Mouse (Mus musculus) heart, embryonic 12.5 days (tissue): ENCODE measurements around the gene Ripply2. TPM values are rescaled to one million over a fixed set of nuclear protein-coding genes. Genes with fewer than 3 reads are reported as not detected.
"Not testable (repeated sequence)": the region's sequence is repeated elsewhere in the genome, so short reads cannot be mapped to it uniquely, and the experiment has no call there.

Experiments used
- ATAC-seq: fragments of 200-750 bp; cut with Nextera tagmentation; 2 replicates; pipeline ENCODE4 v1.8.0; 2017; ENCODE audit warnings: moderate TSS enrichment, moderate library complexity; ENCODE audit not compliant: insufficient number of reproducible peaks, low FRiP score
- H3K27ac ChIP-seq: fragments of 300-500 bp; sonication (generic); 2 replicates; pipeline ENCODE4 v1.5.1; 2016; ENCODE audit warnings: mild to moderate bottlenecking, moderate library complexity; ENCODE audit not compliant: poor library complexity, severe bottlenecking
- H3K27me3 ChIP-seq: fragments of 300-500 bp; sonication (generic); replicated peaks from 2 replicates; pipeline ENCODE4 v1.6.1; 2016; ENCODE audit warnings: mild to moderate bottlenecking, moderate library complexity
- H3K36me3 ChIP-seq: fragments of 300-500 bp; sonication (generic); 2 replicates; pipeline ENCODE4 v1.6.1; 2016; ENCODE audit warnings: mild to moderate bottlenecking, moderate library complexity
- H3K4me1 ChIP-seq: fragments of 300-500 bp; sonication (generic); replicated peaks from 2 replicates; pipeline ENCODE4 v1.6.1; 2016; ENCODE audit warnings: mild to moderate bottlenecking
- H3K4me2 ChIP-seq: fragments of 300-500 bp; sonication (generic); 2 replicates; pipeline ENCODE4 v1.6.1; 2016; ENCODE audit warnings: mild to moderate bottlenecking, moderate library complexity
- H3K4me3 ChIP-seq: fragments of 300-500 bp; sonication (generic); 2 replicates; pipeline ENCODE4 v1.5.1; 2016; ENCODE audit warnings: mild to moderate bottlenecking
- H3K9ac ChIP-seq: fragments of 300-500 bp; sonication (generic); 2 replicates; pipeline ENCODE4 v1.6.1; 2016; ENCODE audit warnings: mild to moderate bottlenecking, moderate library complexity
- H3K9me3 ChIP-seq: fragments of 300-500 bp; sonication (generic); replicated peaks from 2 replicates; pipeline ENCODE4 v1.6.1; 2016; ENCODE audit warnings: mild to moderate bottlenecking, moderate library complexity
- WGBS: fragments of 180-500 bp; shearing (Covaris S2); methylation state at CpG from one replicate; pipeline ENCODE4 v1.1.7; 2016; 5-methylcytosine and 5-hydroxymethylcytosine counted together
- polyA plus RNA-seq: library from polyadenylated mRNA; unstranded; fragments of >200 nt; fragmentation: Nextera tagmentation; extraction: Ambion mirVana; gene quantifications from 2 replicates; pipeline ENCODE4 v1.2.1, GENCODE M21; 2016

The Ripply2 gene
- 0.51 and 0.96 TPM in 2 replicates for polyA plus RNA-seq

DNA sequence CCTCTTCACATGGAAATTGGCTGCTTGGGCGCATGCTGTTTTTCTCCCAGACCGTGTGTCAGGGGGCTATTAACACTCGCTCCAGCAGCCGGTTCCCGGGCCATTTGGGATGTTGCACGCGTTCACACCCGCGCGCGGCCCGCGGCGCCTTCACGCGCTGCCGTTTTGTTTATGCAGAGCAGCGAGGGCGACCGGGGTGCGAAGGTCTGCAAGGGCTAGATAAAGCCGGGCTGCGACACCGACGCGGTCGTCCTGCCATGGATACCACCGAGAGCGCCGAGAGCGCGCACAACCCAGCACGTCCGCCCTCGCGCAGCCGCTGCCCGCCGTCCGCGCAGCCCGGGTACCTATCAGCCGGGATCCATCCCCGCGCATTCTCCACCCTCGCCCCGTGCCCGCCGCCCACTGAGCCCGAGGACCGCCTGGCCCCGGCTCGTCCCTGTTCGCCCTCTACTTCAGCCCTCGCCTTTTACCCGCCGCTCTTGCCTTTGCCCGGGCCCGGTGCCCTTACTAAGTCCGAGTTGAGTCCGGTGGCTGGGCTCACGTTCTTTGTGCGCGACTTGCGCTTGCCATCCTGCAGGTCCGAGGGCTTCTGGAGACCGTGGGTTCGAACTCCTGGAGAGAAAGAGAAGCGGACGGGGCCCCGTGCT, at the start of gene Ripply2:
Gene Ripply2 (plus strand): TSS at position 250 of the 650 bp plus-strand sequence.
- H3K27ac ChIP-seq = no peak within 1 kb of the TSS
- no peaks in the 10 kb centered on the region for H3K9me3 ChIP-seq
- H3K4me2 ChIP-seq = peak within 1 kb of the TSS; percentile 89
- H3K9ac ChIP-seq = peak within 1 kb of the TSS; percentile 68
- H3K36me3 ChIP-seq = no peaks in the 10 kb centered on the region
- peaks cover 41% of the 10 kb centered on the region for H3K27me3 ChIP-seq
- peak within 1 kb of the TSS; percentile 56 for H3K4me3 ChIP-seq
- 0 out of 2 replicates have a peak, but pooled peaks have one; percentile 39 for ATAC-seq
- WGBS = under 1% methylated on average over 70 of the region's 71 CpGs
- peaks cover 3% of the 10 kb centered on the region; the same call in 1 of the 2 replicates for H3K4me1 ChIP-seq

DNA sequence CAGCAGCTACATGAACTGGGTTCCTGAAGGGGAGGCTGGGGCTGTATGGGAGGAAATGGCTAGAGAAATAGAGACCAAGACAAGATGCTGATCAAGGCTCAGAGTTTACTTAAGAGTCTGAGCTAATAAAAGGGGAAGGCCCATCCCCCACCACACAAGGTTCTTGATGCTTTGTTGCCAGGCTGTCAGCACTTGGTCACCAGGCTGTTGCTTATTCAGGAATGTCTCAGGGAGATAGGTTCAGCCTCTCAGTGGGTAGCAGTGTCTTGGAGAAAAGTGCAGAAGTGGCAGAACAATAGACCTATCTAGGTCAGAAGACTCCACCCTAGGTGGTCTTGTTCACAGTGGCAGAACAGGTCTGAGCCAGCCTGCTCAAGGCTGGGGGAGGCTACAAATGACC, 42.9 kb upstream of the Ripply2 start:
- not testable (repeated sequence) for H3K27ac ChIP-seq, H3K4me2 ChIP-seq, ATAC-seq, H3K36me3 ChIP-seq, H3K4me1 ChIP-seq, H3K4me3 ChIP-seq, H3K9ac ChIP-seq, H3K9me3 ChIP-seq, H3K27me3 ChIP-seq

DNA sequence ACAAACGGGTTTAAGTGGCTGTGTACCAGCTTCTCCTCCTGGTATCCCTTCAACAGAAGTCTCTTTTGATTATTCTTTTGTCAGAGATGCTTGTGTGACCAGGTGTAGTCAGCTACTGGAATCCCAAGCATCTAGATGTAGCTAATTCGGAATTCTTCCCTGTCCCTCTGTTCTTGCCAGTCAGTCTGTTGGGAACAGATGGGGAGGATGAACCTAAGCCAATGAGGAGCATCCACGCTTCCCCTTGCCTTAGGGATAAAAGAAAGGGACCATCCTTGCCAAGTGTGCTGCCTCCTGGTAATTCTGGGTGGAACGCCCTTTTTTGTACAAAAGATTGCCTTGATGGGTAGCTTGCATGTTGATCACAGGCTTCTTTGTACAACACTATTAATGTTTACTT, 41.8 kb upstream of the Ripply2 start:
- H3K27ac ChIP-seq = no peak overlapping the region
- ATAC-seq = no peak
- H3K36me3 ChIP-seq = no peaks in the 10 kb centered on the region
- no peaks in the 10 kb centered on the region for H3K9me3 ChIP-seq
- no peaks in the 10 kb centered on the region for H3K4me1 ChIP-seq
- H3K4me2 ChIP-seq = no peak overlapping the region
- no peak overlapping the region for H3K4me3 ChIP-seq
- 68% methylated on average over 4 of the region's 4 CpGs for WGBS
- no peaks in the 10 kb centered on the region for H3K27me3 ChIP-seq
- H3K9ac ChIP-seq = no peak overlapping the region

DNA sequence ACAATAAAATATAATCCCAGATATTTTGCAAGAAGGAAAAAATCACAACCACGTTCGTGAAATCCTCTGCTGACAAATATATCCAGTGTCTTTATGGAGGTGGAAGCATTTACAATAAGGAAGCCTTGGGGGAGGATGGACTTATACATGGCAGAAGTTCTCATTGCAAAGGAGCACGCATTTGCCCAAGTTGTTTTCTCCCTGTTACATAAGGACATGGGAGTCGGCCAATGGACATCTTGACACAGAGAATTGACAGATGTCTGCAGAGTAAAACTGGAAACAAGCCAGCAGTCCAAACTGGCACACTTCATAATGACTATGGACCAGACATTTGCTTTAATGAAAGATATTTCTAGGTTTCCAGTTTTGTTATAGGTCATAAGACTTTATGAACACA, 38.4 kb upstream of the Ripply2 start:
- no peak for ATAC-seq
- no peak overlapping the region for H3K9ac ChIP-seq
- H3K4me3 ChIP-seq = no peak overlapping the region
- 0 out of 2 replicates have a peak, but pooled peaks cover 4% of the 10 kb centered on the region for H3K4me1 ChIP-seq
- no peaks in the 10 kb centered on the region for H3K36me3 ChIP-seq
- H3K27ac ChIP-seq = no peak overlapping the region
- no peak overlapping the region for H3K4me2 ChIP-seq
- no peaks in the 10 kb centered on the region for H3K27me3 ChIP-seq
- 76% methylated on average over 4 of the region's 4 CpGs for WGBS
- H3K9me3 ChIP-seq = no peaks in the 10 kb centered on the region

DNA sequence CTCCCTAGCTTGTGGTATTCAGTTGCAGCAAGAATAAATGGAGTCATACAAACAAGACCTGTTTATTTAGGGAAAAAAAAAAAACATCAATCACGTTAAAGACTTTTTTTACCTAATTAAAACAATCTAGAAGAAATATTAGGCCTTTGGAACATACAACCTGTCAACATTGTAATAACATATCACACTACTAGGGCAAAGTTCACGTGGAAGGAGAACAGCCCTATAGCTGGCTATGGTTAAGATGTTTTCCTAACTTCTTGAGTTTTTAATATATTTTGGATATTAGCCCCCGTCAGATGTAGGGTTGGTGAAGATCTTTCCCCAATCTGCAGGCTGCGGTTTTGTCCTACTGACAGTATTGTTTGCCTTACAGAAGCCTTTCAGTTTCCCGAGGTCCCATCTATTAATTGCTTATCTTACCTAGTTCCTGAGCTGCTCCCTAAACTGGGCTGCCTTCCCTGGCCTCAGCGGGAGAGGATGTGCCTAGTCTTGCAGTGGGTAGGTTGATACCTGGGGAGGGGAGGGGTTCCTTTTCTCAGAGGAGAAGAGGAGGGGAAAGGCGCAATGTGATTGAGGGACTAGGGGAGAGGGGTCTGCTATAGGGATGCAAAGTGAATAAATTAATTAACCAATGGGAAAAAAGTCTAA, 37.0 kb upstream of the Ripply2 start:
- no peak overlapping the region for H3K9ac ChIP-seq
- no peak overlapping the region for H3K4me3 ChIP-seq
- H3K27me3 ChIP-seq = no peaks in the 10 kb centered on the region
- H3K9me3 ChIP-seq = no peaks in the 10 kb centered on the region
- no peak overlapping the region for H3K4me2 ChIP-seq
- 0 out of 2 replicates have a peak, but pooled peaks cover 4% of the 10 kb centered on the region for H3K4me1 ChIP-seq
- no peak for ATAC-seq
- H3K27ac ChIP-seq = no peak overlapping the region
- WGBS = 54% methylated on average over 7 of the region's 7 CpGs
- no peaks in the 10 kb centered on the region for H3K36me3 ChIP-seq

DNA sequence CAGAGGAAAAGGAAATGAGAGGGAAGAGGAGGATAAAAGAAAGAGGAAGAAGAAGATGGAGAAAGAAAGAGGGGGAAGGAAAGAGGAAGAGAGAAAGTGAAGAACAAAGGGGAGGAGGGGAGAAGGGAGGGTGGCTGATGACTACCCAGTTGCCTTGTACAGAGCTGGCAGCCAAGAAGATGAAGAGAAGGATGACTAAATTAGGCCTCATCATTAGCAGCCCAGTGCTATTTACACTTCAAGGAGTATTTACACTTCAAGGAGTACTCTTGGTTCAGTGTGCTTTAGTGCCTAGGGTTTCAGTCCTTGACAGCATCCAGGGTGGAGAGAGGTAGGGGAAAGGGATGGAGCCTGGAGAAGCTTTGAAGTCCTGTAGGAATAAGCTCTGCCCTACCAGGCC, 35.3 kb upstream of the Ripply2 start:
- Histone ChIP-seq H3K4me2 (no peak overlapping the region), H3K9me3 (no peaks in the 10 kb centered on the region), H3K4me1 (0 out of 2 replicates have a peak, but pooled peaks cover 4% of the 10 kb centered on the region), H3K9ac (no peak overlapping the region), H3K36me3 (no peaks in the 10 kb centered on the region), H3K27me3 (no peaks in the 10 kb centered on the region), H3K4me3 (no peak overlapping the region), H3K27ac (no peak overlapping the region)
- no peak for ATAC-seq

DNA sequence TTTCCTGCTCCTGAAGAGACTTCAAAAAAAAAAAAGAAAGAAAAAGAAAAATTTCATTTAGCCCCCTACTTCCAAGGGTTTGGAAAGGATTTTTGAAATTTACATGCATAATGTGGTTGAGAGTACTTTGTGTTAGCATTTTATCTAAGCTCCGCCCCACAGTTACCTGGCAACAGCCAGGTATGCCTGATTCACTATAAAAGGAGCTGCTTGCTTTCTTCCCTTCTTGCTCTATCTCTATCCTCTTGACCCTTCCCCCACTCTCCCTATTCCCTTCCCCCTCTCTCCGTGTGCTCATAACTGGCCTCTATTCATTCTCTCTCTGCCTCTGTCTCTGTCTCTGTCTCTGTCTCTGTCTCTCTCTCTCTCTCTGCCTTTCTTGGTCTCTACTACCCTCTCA, 34.4 kb upstream of the Ripply2 start:
- H3K36me3 ChIP-seq = no peaks in the 10 kb centered on the region
- H3K4me3 ChIP-seq = no peak overlapping the region
- H3K27ac ChIP-seq = no peak overlapping the region
- ATAC-seq = no peak
- 0 out of 2 replicates have a peak, but pooled peaks cover 4% of the 10 kb centered on the region for H3K4me1 ChIP-seq
- H3K9ac ChIP-seq = no peak overlapping the region
- no peaks in the 10 kb centered on the region for H3K9me3 ChIP-seq
- H3K4me2 ChIP-seq = no peak overlapping the region
- H3K27me3 ChIP-seq = no peaks in the 10 kb centered on the region
- WGBS = 46% methylated on average over 2 of the region's 2 CpGs

DNA sequence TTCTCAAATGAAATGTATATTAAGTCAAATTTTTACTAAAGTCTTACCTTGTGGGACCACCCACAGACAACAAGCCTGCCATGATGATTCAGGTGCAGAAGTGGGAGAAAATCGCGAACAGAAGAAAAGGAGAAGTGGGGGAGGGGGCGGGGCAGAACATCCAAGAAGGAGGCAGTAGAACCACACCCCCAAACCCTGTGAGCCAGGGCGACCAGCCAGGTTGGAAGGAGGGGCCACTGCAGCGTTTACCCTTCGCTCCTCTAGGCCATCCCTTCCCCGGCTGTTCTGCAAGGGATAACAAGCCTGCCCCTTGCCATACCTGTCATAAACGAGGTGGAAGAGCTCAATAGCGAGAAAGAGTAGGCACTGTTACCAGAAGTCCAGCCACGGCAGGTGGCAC, 33.8 kb upstream of the Ripply2 start:
- H3K4me3 ChIP-seq = no peak overlapping the region
- no peak overlapping the region for H3K4me2 ChIP-seq
- no peaks in the 10 kb centered on the region for H3K27me3 ChIP-seq
- WGBS = 27% methylated on average over 10 of the region's 10 CpGs
- no peak overlapping the region for H3K9ac ChIP-seq
- no peaks in the 10 kb centered on the region for H3K9me3 ChIP-seq
- H3K4me1 ChIP-seq = 0 out of 2 replicates have a peak, but pooled peaks cover 4% of the 10 kb centered on the region
- no peaks in the 10 kb centered on the region for H3K36me3 ChIP-seq
- H3K27ac ChIP-seq = no peak overlapping the region
- no peak for ATAC-seq

DNA sequence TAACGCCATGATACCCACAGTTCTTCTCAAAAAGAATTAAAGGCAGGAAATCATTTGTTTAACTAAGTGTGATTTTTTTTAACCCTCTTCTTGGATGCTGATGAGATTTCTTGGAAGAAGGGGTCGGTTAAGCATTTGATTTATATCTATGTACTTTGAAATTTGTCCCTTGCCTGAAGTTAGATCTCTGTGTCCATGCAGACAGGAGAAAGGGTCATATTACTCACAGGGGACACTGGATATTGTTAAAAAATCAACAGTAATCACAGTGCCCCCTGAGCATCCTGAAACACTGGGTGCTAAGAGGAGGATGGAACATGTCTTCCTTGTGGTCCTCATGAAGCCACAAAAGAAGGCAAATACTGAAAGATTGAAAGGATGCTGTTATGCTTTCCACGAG, 30.8 kb upstream of the Ripply2 start:
- Histone ChIP-seq H3K36me3 (no peaks in the 10 kb centered on the region), H3K27ac (no peak overlapping the region), H3K27me3 (no peaks in the 10 kb centered on the region), H3K4me3 (no peak overlapping the region), H3K4me2 (no peak overlapping the region), H3K9me3 (no peaks in the 10 kb centered on the region), H3K9ac (no peak overlapping the region), H3K4me1 (0 out of 2 replicates have a peak, but pooled peaks cover 4% of the 10 kb centered on the region)
- 62% methylated on average over 3 of the region's 3 CpGs for WGBS
- ATAC-seq = no peak

DNA sequence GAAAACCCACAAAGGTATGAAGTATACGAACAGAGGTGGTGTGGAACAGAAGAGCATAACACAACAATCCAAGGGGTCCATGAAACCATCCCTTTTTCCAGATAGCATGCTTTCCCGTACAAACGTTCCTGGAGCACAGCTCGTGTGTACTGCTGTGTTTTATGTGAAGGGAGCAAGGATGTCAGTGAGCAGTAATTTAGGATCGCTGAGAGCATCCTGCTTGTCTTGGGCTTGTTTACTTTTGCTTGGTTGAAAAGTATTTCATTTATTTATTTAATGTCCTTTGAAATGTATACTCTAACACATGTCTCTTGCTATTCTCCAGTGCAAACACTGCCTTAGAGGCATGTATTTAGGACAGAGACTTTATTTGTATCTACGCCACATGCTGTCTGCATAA, 30.2 kb upstream of the Ripply2 start:
- no peak overlapping the region for H3K27ac ChIP-seq
- no peaks in the 10 kb centered on the region for H3K36me3 ChIP-seq
- no peak overlapping the region for H3K9ac ChIP-seq
- 73% methylated on average over 6 of the region's 6 CpGs for WGBS
- H3K4me1 ChIP-seq = 0 out of 2 replicates have a peak, but pooled peaks cover 4% of the 10 kb centered on the region
- no peak for ATAC-seq
- H3K9me3 ChIP-seq = no peaks in the 10 kb centered on the region
- H3K4me2 ChIP-seq = no peak overlapping the region
- no peaks in the 10 kb centered on the region for H3K27me3 ChIP-seq
- H3K4me3 ChIP-seq = no peak overlapping the region

DNA sequence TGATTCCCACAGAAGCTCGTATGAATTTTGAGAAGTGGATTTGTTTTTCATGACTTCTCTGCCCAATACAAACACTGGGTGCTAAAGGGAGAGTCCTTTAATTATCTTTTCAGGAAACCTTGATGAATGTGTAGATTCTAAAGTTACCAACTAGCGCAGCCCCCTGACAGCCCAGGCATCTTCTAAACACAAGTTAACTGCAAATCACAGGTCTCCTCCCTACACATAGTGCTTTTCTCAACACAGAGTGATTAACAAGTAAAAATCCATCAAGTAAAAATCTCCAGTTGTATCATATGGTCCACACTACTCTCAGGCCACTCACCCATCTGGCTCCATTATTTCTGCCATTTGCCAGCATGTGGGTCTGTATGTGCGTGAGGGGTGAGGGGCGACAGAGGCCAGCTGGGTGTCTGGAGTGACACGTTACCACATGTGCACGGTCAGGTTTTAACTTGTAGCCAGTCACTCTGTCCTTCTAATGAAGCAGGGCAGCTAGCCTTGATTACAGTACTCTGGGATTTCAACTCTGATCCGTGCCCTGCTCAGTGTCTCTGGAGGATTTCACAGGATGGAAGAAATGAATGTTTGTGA, 28.5 kb upstream of the Ripply2 start:
- Histone ChIP-seq H3K4me3 (no peak overlapping the region), H3K4me1 (peaks cover 8% of the 10 kb centered on the region), H3K4me2 (no peak overlapping the region), H3K27me3 (no peaks in the 10 kb centered on the region), H3K9ac (no peak overlapping the region), H3K9me3 (no peaks in the 10 kb centered on the region), H3K27ac (no peak overlapping the region), H3K36me3 (no peaks in the 10 kb centered on the region)
- ATAC-seq = no peak
- WGBS = 56% methylated on average over 7 of the region's 7 CpGs
